Mouse (Mus musculus) brain, embryonic 14.5 days (tissue): ENCODE results near the gene Rhd.
A peak's percentile ranks its signal among the peaks of the same experiment; 100 is the strongest.

Experiments
- CTCF ChIP-seq: fragments of 200-500 bp; IDR thresholded peaks from 2 replicates; pipeline ENCODE4 v1.5.1; 2012; ENCODE audit warnings: inconsistent platforms, mild to moderate bottlenecking, moderate library complexity, borderline replicate concordance; ENCODE audit not compliant: insufficient read depth, insufficient read length; ENCODE audit errors: extremely low read depth
- POLR2A ChIP-seq: fragments of 200-500 bp; IDR thresholded peaks from 2 replicates; pipeline ENCODE4 v1.6.1; 2012; ENCODE audit warnings: mild to moderate bottlenecking, inconsistent platforms, borderline replicate concordance; ENCODE audit not compliant: poor library complexity, insufficient read depth, insufficient read length, severe bottlenecking; ENCODE audit errors: extremely low read depth

- no peak for TF ChIP-seq CTCF
- 0 out of 2 replicates have a peak, but pooled peaks have one; percentile 30 for TF ChIP-seq POLR2A
These were observed 66.5 kb downstream of the Rhd start, which contains the start of gene Syf2 for GRCm38 (mm10) chr4:134930684-134931481.
